Mouse (Mus musculus) hematopoietic stem cell, adult 5-6 weeks (primary cell): ENCODE measurements around the gene Kcnj12. TPM values are rescaled to one million over a fixed set of nuclear protein-coding genes. Genes with fewer than 3 reads are reported as not detected.

Experiments
- ATAC-seq, 2 experiments: fragments of 125-278 bp in 1 of 2; replicated peaks in 1 of 2; 2 replicates each; pipeline ENCODE4 v1.8.0; 2016 to 2017; ENCODE audit warnings: inconsistent platforms in 2 of 2, mild to moderate bottlenecking in 2 of 2, moderate number of reproducible peaks in 2 of 2, low read depth in 1 of 2, moderate TSS enrichment in 1 of 2; ENCODE audit not compliant: low FRiP score in 2 of 2, poor library complexity in 2 of 2, severe bottlenecking in 2 of 2, insufficient read depth in 1 of 2, low TSS enrichment in 1 of 2
- total RNA-seq: library from RNA; stranded (forward); fragments of 172-1452, 232-1000 nt; gene quantifications from 2 replicates; pipeline ENCODE4 v1.2.3, GENCODE M21; 2017

Gene Kcnj12
- total RNA-seq, 1 experiment from 2014 or later, result not detected

DNA sequence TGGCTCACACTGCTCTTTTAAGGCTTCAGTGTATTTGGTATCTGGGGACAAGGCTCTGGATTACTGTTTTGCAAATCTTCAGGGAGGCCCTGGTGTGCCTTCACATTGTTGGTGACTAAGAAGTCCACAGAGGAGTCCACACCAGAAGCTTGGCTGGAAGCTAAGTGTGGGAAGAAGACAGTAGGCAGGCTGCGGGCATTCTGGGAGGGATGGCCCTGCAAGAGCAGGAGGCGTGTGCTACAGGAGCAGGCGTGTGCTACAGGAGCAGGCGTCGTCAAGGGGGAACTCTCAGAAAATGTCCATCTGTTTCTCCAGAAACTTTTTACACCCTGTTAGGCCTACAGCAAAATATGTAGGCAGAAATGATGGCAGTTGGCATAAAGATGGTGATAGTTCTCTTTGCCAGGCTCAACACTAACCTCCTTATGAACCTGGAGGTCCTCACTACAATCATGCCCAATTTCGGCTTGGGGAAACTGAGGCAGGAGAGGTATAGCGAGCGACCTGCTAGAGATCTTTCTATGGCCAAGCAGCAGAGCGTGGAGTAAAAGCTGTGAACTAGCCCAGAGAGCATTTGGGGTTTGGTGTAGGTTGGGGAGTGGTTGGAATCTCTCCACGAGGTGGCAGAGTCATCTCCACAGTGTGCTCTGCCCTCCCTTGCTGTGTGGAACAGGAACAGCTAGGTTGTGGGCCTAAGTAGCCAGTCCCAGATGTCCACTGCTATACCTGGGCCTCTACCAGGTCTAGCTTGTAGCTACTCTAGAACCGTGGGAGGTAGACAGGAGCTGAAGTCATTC is 18.7 kb downstream of the Kcnj12 start:
- no peak for ATAC-seq

DNA sequence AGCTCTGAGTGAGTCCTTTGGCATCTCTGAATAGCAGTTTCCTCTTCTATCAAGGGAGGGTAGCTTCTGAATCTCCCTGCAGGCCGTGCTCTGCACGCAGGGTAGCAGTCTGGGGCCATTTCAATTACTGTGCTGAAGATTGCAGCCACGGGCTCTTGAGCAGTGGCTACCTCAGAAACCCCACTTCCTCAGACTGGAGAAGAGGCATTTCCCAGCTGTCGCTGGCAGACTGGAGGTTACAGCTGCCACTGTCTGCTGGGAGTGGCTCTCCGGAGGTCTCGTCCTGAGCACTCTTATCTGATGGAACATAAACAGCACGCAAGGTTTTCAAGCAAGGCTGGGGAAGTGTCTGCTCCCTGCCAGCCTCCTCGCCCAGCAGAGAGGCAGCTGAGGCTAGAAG is 20.2 kb downstream of the Kcnj12 start:
- ATAC-seq, result 0 out of 4 replicates have a peak, but pooled peaks have one; percentile 15 to 20

DNA sequence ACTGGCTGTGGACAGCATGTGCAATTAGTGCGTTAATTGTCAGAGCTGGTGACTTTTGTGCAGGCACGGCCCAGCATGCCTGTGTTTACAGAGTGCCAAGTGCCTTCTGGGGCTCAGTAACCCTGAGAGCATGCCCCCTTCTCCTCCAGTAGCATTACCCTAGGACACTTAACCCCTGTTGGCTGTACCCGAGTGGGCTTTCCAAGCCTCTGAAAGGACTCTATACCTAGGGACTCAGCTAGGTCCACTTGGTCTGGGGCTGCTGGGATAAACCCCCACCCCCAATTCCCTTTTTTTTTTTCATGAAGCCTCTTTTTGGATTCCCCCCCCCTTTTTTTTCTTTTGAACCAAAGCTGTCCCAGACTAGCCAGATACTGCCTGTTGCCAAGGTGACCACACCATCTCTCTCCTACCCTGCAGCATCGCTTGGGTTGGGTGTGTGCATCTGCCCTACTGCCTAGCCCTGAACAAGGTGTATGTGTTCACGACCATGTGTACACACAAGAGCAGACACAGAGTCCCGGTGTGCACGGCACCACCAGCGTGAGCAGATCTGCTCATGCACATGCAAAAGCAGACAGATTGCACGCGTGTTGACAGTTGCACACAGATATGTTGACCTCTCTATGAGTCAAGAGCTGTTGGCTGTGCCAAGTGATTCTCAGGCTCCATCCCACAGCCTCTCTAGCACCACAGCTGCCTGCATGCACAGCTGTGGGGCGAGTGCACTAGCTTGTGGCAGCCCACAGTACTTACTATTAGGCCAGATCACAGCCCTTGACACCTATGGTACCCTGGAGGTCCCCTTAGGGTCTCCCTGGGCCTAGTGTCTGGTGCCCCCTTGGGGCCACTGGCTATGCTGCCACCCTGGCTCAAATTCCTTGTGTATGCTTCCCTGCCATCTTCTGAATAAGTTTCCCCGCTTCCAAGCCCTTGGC is 21.0 kb downstream of the Kcnj12 start:
- peak in 1 of 2 experiments; percentile 39; a peak in 1 of 4 replicates for ATAC-seq

DNA sequence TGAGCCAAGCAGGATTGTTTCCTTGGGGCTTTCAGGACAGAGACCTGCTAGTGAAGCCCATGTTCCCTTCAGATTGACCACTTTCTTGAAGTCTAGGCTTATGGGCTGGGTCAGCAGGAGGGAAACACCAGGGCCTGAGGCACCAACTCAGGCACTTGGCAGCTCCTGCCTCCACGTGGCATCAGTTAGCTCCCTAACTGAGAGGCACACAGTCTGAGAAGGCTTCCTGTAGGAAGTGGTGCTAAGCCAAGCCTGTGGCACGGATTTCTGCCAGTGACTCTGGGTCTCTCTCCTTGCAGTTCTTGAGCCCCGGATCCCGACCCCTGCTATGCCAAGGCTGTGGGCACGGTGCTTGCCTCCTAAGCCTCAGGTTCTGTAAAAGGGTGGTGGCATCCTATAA is 22.4 kb downstream of the Kcnj12 start:
- no peak for ATAC-seq

DNA sequence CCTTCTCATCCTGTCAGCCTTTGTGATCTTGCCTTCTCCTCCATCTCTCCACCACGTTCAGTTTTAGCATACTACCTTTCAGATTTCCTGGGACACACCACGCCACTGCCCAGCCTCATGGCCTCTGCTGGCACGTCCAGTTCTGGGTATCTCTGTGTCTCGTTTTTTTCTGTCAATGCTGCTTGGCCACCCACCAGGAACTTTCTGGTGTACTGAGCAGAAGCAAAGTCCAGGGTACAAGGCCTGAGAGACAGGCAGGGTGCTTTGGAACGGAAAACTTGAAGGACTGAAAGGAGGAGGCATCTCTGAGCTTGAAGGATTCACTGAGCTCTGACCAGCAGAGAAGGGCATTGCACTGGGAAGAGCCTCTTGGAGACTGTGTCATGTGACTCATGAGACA is 25.1 kb downstream of the Kcnj12 start:
- ATAC-seq, result no peak

DNA sequence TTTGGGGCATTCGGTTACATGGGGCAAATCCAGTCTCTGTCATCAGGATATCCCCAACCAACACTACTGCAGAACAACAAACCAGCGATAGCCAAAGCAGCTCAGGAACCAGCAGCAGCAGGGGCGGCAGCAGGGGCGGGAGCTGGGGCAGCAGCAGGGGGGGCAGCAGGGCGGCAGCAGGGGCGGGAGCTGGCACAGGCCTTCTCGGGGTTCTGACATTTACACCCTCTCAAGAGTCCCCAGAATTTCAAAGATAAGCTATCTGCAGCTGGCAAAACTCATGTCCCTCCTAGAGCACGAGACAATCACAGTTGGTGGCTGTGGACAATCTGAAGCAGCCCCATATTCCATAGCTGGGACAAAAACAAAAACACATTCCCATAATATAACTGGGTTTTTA is 28.8 kb downstream of the Kcnj12 start:
- ATAC-seq, result no peak

DNA sequence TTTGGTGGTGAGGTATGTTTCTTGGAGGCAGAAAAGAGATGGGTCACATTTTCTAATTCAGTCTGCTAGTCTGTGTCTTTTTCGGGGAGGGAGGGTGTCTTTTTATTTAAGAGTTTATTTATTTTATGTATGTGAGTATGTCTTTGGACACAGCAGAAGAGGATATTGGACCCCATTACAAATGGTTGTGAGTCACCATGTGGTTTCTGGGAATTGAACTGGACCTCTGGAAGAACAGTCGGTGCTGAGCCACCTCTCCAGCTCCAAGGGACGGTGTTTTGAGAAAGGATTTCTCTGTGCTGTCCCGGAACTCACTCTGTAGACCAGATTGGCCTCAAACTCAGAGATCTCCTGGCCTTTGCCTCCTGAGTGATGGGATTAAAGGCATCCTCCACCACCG is 34.5 kb downstream of the Kcnj12 start:
- no peak for ATAC-seq

DNA sequence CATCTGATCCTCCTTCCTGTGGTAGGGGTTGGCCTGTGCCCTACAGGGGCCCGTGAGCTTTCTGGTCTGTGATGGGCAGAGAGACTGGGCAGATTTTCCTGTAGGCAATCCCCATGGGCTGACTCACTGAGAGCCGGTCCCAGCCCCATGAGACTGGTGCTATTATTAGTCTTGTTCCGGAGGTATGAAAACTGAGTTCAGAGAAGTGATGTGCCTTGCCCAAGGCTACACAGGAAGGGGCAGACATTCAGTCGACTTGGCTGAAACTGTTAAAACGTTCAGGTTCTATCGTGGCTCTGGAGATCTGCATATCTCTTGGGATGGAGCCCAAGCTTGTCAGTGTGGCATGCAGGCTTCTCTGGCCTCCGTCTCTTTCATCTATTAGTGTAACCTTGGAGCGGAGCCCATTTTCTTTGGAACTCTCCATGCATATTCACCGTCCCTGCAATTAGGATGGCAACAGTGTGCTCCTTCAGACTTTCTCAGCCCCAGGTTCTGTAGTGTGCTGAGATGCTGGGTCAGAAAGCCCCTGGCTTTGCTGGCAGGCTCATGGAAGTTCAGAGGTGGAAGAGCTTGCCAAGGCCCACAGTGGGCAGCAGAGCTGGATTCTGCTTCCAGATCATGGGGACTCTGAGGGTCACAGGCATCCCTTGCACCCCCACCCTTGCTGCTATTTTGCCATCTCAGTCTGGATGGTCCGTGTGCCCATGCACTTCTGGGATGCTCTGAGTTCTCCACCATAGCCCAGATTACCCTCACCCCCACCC is 37.5 kb downstream of the Kcnj12 start:
- ATAC-seq, result no peak

DNA sequence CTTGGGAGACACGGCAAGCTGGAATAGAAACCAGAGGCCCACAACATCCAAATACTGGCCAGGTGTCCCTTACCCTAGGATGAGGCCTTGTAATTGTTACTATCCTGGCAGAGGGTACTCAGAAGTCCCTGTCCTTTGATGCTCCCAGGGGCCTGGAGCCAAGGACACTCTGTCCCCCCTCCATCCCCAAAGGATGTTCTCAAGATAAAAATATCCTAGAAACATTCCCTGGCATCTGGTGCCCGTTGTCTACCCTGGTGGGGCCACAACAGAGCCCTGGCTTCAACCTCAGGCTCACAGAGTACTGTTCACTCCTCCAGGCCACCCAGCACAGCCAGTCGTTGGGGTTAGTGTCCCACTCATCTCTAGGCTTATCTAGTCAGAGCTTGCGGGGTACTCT is 38.3 kb downstream of the Kcnj12 start:
- ATAC-seq, result no peak

DNA sequence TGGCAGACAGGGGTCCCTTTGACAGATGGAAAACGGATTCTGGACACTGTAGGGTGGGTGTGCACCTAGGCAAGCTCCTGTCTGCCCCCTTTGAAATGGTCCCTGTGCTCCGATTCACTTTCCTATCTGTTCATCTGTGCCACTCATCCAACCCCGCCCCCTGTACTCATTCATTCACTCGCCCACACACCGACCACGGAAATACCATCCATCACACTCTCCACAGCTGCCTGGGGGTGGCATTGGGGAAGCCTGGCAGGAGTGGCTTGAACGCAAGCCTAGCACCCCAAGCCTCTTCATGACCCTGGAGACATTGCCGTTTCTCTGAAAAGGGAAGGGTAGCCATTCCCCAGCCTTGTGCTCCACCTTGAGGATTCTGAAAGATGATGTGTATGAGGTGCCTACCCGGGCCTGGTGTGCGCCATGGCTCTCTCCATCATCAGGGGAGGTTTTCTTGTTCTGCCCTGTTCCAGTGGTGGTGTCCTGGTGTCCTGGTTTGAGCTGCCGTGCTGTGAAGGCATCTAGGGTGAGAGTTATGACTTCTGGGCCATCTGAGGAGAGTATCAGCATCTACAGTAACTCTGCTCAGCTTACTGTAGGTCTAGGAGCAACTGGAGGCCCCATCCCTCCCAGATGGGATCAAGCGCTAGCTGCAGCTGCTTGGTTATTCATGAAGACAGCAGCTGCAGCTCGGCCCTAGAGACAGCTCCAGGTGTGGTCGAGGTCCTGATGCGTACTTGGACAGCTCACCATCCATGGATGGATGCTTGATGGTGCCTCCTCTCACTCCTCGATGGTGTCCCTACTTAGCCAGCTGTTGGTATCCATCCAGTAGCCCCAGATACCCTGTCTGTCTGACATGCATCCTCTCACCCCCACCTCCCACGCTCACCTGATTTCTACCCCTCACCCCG is 40.4 kb downstream of the Kcnj12 start:
- ATAC-seq, result 0 out of 4 replicates have a peak, but pooled peaks of 1 of the 2 experiments have one; percentile 28

DNA sequence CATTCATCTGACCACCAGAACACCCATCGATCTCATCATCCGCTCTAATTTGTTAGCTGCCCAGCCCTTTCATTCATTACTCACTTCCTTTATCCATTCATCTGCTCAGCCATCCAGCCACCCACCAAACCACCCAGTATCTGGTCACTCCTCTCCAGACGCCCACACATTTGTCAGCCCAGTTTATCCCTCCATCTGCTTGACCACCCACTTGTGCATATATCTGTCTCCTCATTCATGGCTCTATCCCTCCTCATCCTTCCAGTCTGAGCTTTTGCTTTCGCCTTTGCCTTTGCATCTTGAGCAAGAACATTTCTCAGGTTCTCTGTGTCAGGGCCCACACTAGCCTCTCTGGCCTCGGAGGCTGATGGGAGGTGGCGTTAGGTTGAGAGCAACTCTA is 41.1 kb downstream of the Kcnj12 start:
- no peak for ATAC-seq

DNA sequence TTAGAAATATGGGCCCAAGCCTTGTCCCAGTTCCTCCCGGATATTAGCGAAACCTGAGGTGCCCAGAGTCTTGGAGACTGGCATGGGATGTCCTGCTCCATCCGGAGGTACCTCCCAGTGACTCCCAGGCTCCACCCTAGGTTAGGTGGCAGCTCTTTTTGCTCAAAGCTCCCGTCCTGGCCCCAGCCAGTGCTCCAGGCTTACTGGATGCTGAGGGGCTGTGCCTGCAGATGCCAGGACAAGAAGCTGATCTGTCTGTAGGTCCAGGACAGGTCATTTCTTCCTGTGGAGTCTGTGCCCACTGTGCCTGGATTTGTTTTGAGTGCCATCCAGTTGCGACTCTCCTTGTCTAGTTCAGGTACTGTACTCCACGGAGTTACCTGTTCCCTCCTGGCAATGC is 43.3 kb downstream of the Kcnj12 start:
- no peak for ATAC-seq

DNA sequence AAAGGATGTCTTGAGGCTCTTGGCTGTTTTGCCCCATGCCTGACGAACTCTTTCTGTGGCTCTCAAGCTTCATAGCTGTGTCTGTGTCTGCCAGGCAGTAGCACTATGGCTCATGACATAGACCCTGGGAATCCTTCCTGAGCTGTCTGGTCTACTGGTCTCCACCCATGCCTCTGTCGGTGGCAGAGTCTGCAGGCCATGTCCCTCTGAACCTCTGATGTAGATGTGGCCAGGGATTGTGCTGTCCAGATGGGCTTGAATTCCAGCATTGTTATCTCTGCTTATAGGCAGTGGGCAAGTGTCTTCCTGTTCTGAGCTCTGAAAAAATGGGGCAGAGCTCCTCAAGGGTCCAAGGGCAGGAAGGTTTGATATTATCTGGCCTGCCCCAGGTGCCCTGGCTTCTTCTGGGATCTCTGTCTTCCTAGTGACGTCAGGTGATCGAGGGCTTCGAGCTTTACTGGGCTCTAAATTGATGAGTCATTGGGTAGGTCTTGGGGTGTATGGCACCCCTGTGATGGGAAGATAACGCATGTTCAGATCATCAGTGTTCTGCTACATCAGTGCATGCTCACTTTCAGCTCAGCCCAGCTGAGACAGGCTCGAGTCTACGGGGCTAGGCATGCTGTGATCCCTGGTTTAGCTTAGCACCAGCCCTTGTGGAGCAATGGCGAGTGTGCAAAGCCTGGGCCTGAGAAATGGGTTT is 44.9 kb downstream of the Kcnj12 start:
- ATAC-seq, result no peak

DNA sequence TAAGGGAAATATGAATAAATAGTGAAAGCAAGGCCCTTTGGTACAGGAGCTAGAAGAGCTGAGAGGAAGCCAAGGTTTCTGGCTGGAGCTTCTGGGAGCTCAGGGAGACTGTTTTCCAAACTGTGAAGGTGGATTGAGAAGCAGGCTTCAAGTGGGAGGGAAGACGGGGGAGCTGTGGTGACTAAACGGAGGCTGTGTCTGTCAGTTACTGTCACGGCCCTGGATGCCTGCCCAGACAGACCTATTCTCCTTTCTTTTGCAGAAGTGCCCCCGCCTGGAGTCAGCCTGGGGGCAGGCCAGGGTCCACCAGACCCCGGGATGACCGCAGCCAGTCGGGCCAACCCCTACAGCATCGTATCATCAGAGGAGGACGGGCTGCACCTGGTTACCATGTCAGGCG is 46.5 kb downstream of the Kcnj12 start:
- ATAC-seq, result no peak

DNA sequence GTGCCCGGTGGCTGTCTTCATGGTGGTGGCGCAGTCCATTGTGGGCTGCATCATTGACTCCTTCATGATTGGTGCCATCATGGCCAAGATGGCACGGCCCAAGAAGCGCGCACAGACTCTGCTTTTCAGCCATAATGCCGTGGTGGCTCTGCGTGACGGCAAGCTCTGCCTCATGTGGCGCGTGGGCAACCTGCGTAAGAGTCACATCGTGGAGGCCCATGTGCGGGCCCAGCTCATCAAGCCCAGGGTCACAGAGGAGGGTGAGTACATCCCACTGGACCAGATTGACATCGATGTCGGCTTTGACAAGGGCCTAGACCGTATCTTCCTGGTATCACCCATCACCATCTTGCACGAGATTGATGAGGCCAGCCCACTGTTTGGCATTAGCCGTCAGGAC is 47.3 kb downstream of the Kcnj12 start:
- no peak for ATAC-seq

DNA sequence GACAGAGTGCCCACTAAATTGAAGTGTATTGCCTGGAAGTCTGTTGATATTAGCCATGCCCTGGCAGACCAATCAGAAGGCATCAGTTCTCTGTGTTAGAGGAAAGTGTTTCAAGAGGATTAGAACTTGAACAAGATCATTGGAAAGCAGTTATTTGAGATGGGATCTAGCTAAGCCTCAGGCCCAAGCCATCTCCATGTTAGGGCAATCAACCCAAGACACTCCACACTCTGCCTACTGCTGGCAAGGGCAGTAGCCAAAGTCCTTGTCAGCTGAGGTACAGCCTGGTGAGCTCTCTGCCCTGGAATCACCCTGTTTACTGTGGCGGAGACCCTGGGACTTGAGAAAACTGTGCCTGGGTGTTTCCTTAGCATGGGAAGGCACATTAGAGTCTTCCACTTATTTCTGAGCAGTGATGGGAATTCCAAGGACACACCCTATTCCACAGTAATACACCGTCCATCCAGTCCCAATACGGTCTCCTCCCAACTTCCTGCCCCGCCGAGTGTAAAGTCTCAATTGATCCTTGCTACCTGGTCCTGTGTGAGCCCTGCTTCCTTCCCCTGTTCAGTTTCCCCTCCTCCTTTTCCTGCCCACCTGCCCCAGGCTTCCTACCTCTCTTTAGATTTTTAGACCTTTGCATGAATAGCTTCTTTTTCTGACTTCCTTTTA is 52.4 kb downstream of the Kcnj12 start:
- no peak for ATAC-seq
